Mouse (Mus musculus): ENCODE measurements around the gene Coro7.

DNA sequence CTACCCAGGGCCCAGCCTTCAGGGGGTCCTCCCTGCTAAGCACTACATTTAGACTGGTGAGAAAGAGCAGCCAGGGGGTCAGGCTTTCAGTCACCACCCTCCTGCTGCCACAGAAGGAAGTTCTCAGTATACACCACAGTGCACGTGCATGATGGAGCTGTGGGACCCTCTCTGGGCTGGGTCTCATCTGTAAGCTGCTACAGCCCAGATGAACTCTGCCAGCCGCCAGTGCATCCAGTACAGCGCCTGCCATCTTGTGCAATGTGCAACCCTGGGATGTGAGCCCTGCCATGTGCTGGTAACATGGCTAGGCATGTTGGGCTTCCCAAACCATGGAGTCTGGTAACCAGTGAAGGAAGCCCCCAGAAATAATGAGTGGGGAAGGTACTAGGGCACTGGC, 29.4 kb downstream of the Coro7 start:
- TF ChIP-seq CTCF (IDR thresholded peaks at IDR 0.05; ENCODE audit: insufficient read depth, low read length) (no peak), POLR2A (IDR thresholded peaks at IDR 0.05; ENCODE audit: borderline replicate concordance, extremely low read depth, low read depth, low read length) (no peak)
